Mouse (Mus musculus): ENCODE measurements around the gene Gng2. TPM values are rescaled to one million over a fixed set of nuclear protein-coding genes. Genes with fewer than 3 reads are reported as not detected.
A peak's percentile ranks its signal among the peaks of the same experiment; 100 is the strongest.

The Gng2 gene
- total and polyA plus RNA-seq, 2 experiments from 2014 or later = 374 to 419 TPM

DNA sequence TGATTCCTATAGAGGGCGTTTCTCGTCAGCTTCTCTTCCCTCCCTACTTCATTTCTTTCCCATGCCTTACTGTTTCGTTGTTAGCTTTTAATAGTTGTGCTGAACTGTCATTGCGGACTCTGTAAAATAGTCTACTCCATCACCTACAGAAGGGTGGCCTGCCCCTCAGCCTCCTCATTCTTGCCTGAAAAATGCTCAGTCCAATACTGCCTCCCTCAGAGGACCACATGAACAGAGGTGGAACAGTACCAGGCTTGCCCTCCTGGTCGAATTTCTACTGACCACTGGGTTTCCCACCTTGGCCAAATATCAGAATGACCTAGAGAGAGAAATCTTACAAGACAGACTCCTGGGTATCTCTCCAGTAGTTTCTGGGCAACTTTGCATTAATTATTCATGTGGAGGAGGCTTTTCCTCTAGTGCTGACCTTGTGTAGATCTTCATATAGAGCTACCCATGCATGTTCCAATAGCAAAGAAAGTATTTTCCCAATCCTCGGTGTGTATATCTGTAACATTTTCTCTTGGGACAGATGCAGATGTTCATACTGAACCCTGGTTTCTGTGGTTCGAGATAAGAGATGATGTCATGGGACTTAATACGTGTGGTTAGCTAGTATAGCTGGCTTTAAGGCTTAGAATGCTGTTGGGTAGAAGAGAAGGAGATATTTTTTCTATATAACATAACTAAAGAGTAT lies 15.6 kb upstream of the Gng2 start:
- Histone ChIP-seq H3K4me2 (ENCODE audit: low read depth, low read length, poor library complexity, severe bottlenecking) (no peak overlapping the region), H3K9me3 (ENCODE audit: low read length) (no peaks in the 10 kb centered on the region), H3K9ac (replicated peaks; ENCODE audit: low read length, poor library complexity, severe bottlenecking) (no peak overlapping the region), H3K4me1 (ENCODE audit: insufficient read depth, low read length) (no peaks in the 10 kb centered on the region; the same call in 1 of the 2 replicates), H3K27me3 (ENCODE audit: insufficient read depth, low read length) (no peaks in the 10 kb centered on the region), H3K4me3 (ENCODE audit: low read depth, low read length) (no peak overlapping the region), H3K36me3 (ENCODE audit: insufficient read depth, low read length) (no peaks in the 10 kb centered on the region), H3K27ac (ENCODE audit: low read depth, low read length) (no peak overlapping the region)
- TF ChIP-seq CTCF (IDR thresholded peaks at IDR 0.05) = no peak
- WGBS = 87% methylated on average over 8 of the region's 8 CpGs
- no peak for ATAC-seq (ENCODE audit: low FRiP score)
- DNase-seq (ENCODE audit: low spot score) = no peak

DNA sequence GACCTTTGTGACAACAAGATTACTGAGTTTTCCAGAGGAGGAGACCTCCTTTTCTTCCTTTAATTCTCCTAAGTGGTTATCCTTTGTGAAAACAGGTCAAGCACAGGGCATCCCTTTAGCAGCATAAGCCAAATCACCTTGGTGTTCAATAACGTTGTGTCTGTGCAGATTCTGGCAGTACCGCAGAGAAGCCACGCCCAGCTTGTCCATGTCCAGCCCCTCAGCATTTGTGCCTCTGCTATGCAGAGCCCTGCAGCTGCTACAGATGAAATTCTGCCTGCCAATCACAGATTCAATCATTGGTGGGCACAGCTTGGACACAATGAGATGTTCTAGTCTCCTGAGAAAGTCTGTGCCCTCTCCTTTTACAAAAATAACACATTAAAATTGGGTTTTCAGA lies 14.4 kb upstream of the Gng2 start:
- Histone ChIP-seq H3K9me3 (ENCODE audit: low read length) (no peaks in the 10 kb centered on the region), H3K4me1 (ENCODE audit: insufficient read depth, low read length) (no peaks in the 10 kb centered on the region; the same call in 1 of the 2 replicates), H3K27ac (ENCODE audit: low read depth, low read length) (no peak overlapping the region), H3K4me3 (ENCODE audit: low read depth, low read length) (no peak overlapping the region), H3K36me3 (ENCODE audit: insufficient read depth, low read length) (no peaks in the 10 kb centered on the region), H3K4me2 (ENCODE audit: low read depth, low read length, poor library complexity, severe bottlenecking) (no peak overlapping the region), H3K27me3 (ENCODE audit: insufficient read depth, low read length) (no peaks in the 10 kb centered on the region), H3K9ac (replicated peaks; ENCODE audit: low read length, poor library complexity, severe bottlenecking) (no peak overlapping the region)
- 12% methylated on average over 3 of the region's 3 CpGs for WGBS
- ATAC-seq (ENCODE audit: low FRiP score) = no peak
- no peak for DNase-seq (ENCODE audit: low spot score)
- no peak for TF ChIP-seq CTCF (IDR thresholded peaks at IDR 0.05)

DNA sequence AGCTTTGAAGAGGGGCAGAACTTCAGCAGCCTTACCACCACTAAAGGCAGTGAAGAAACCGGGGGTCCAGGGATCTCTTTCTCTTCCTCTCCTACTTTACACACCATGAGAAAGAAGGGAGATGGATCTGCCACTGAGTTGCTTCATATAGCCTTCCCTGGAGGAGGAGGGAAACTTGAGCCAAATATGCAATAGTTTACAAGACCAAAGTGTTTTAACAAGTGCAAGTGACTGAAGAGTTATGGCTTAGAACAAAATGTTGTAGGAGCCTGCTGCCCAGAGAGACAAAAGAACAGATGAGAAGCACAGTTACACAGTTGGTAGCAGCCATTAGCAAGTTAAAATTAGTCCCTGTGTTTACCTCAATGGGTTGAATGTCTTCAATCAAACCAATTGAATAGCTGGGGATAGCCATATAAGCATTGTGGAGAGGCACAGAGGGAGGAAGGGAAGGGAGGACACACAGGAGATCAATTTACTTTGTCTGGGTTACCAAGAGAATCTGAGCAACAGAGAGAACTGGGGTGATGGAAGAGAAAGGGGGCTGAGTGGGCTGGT lies 13.1 kb upstream of the Gng2 start:
- no peak for ATAC-seq (ENCODE audit: low FRiP score)
- Histone ChIP-seq H3K27me3 (ENCODE audit: insufficient read depth, low read length) (no peaks in the 10 kb centered on the region), H3K4me1 (ENCODE audit: insufficient read depth, low read length) (peaks cover 12% of the 10 kb centered on the region), H3K4me2 (ENCODE audit: low read depth, low read length, poor library complexity, severe bottlenecking) (no peak overlapping the region), H3K9ac (replicated peaks; ENCODE audit: low read length, poor library complexity, severe bottlenecking) (no peak overlapping the region), H3K4me3 (ENCODE audit: low read depth, low read length) (no peak overlapping the region), H3K9me3 (ENCODE audit: low read length) (no peaks in the 10 kb centered on the region), H3K36me3 (ENCODE audit: insufficient read depth, low read length) (no peaks in the 10 kb centered on the region), H3K27ac (ENCODE audit: low read depth, low read length) (no peak overlapping the region)
- WGBS = 83% methylated on average over 1 of the region's 1 CpGs
- DNase-seq (ENCODE audit: low spot score) = no peak
- TF ChIP-seq CTCF (IDR thresholded peaks at IDR 0.05) = no peak

DNA sequence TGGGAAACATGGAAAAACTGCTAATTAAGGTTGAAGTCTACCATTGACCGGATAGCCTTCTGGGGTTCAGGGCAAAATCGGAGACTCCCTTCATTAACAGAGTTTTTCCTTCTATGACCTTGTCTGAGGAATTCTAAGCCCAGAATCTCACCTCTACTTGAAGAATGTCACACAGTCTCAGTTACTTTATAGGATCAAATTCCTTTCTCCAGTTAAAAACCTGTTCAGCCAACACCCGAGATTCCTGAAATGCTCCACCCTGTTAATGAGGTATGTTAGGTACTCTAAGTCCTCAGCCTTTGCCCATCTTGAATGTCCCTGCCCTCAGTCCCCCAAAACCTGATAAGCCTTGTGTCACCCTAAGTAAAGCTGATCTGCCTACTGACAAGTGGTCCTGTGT lies 11.0 kb upstream of the Gng2 start:
- ATAC-seq (ENCODE audit: low FRiP score) (no peak), DNase-seq (ENCODE audit: low spot score) (no peak)
- no peaks in the 10 kb centered on the region for H3K9me3 ChIP-seq (ENCODE audit: low read length)
- 92% methylated on average over 3 of the region's 3 CpGs for WGBS
- peak overlapping the region; percentile 38; the same call in 1 of the 2 replicates for H3K27ac ChIP-seq (ENCODE audit: low read depth, low read length)
- no peak overlapping the region for H3K4me3 ChIP-seq (ENCODE audit: low read depth, low read length)
- H3K27me3 ChIP-seq (ENCODE audit: insufficient read depth, low read length) = no peaks in the 10 kb centered on the region
- H3K36me3 ChIP-seq (ENCODE audit: insufficient read depth, low read length) = no peaks in the 10 kb centered on the region
- H3K4me2 ChIP-seq (ENCODE audit: low read depth, low read length, poor library complexity, severe bottlenecking) = no peak overlapping the region
- no peak for TF ChIP-seq CTCF (IDR thresholded peaks at IDR 0.05)
- H3K4me1 ChIP-seq (ENCODE audit: insufficient read depth, low read length) = peaks cover 21% of the 10 kb centered on the region
- no peak overlapping the region for H3K9ac ChIP-seq (replicated peaks; ENCODE audit: low read length, poor library complexity, severe bottlenecking)

DNA sequence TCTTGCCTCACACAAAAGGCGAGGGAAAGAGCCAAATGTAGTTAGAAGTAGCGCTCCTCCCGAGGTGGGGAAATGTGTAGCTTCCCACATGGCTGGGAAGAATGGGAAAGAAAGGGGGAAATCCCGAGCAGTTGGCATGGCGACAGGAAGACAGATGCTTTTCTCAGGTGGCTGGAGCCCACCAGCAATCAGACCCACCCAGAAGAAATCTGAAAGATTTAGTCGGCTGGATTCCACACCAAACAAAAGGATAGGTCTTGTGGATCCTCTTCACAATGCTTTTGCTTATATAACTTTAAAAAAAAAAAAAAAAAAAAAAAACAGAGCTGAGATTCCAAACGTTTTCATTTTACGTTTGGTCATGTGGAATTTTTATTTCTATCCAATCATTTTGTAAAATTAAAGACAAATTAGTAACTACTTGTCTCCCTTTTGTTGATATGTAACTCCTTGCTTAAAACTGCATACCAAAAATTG lies 10.0 kb upstream of the Gng2 start:
- H3K36me3 ChIP-seq (ENCODE audit: insufficient read depth, low read length) = no peaks in the 10 kb centered on the region
- TF ChIP-seq CTCF (IDR thresholded peaks at IDR 0.05) = no peak
- peak; percentile 82 for DNase-seq (ENCODE audit: low spot score)

More for the DNA sequence above, 10.0 kb upstream of the Gng2 start:
- peaks cover 21% of the 10 kb centered on the region for H3K4me1 ChIP-seq (ENCODE audit: insufficient read depth, low read length)
- peak; percentile 60 for ATAC-seq (ENCODE audit: low FRiP score)
- H3K4me2 ChIP-seq (ENCODE audit: low read depth, low read length, poor library complexity, severe bottlenecking) = peak overlapping the region; percentile 50
- no peaks in the 10 kb centered on the region for H3K9me3 ChIP-seq (ENCODE audit: low read length)
- 2% methylated on average over 8 of the region's 8 CpGs for WGBS
- H3K27ac ChIP-seq (ENCODE audit: low read depth, low read length) = peak overlapping the region; percentile 95
- peak overlapping the region; percentile 17 for H3K4me3 ChIP-seq (ENCODE audit: low read depth, low read length)
- H3K27me3 ChIP-seq (ENCODE audit: insufficient read depth, low read length) = no peaks in the 10 kb centered on the region
- peak overlapping the region; percentile 42; the same call in 1 of the 2 replicates for H3K9ac ChIP-seq (replicated peaks; ENCODE audit: low read length, poor library complexity, severe bottlenecking)

Data from midbrain, postnatal 0 days (tissue).